In genomic region chr3:149074658-149075487, GRCm38 (mm10) we compare ENCODE assay signal across 8 mouse cellular contexts.
DNase-seq lines count a peak whose midpoint lies in the region; ATAC-seq and TF ChIP-seq lines count a peak whose summit lies in the region.

No protein-coding gene starts in this region.

- no peaks in the 10 kb centered on the region for H3K9me3 ChIP-seq in embryonic facial prominence, embryonic 13.5 days
- H3K9me3 ChIP-seq in midbrain, embryonic 14.5 days (ENCODE audit: control insufficient read depth, low read length): no peaks in the 10 kb centered on the region

- no peak for DNase-seq in layer of hippocampus, adult 2 months (ENCODE audit: low spot score in 2 of 2)
- no peak for DNase-seq in layer of hippocampus, adult 9-10 months (ENCODE audit: low spot score)
- DNase-seq in kidney, adult 2 months: peak; percentile 70
- DNase-seq in midbrain, embryonic 14.5 days: no peak
- no peak for DNase-seq in embryo, embryonic 11 days
- no peak for DNase-seq in embryo, embryonic 10.5 days (ENCODE audit: low spot score)
- DNase-seq in urinary bladder, adult 18-20 months (ENCODE audit: low spot score in 2 of 2): no peak

- H3K27me3 ChIP-seq in embryonic facial prominence, embryonic 13.5 days: no peaks in the 10 kb centered on the region
- H3K27me3 ChIP-seq in kidney, adult 2 months (replicated peaks; ENCODE audit: control insufficient read depth, insufficient read depth, low read length): no peaks in the 10 kb centered on the region
- H3K27me3 ChIP-seq in midbrain, embryonic 14.5 days (ENCODE audit: control insufficient read depth, insufficient read depth, low read length): no peaks in the 10 kb centered on the region

- H3K4me2 ChIP-seq in embryonic facial prominence, embryonic 13.5 days: peak overlapping the region; percentile 57
- peak overlapping the region; percentile 13; the same call in 1 of the 2 replicates for H3K4me2 ChIP-seq in midbrain, embryonic 14.5 days (ENCODE audit: low read length)

- no peak for TF ChIP-seq CTCF in layer of hippocampus, adult 2 months (conservative IDR thresholded peaks at IDR 0.05)
- TF ChIP-seq CTCF in kidney, adult 2 months (conservative IDR thresholded peaks at IDR 0.05; ENCODE audit: insufficient read depth, insufficient read length, low read depth, low read length): no peak

- peak overlapping the region; percentile 53 for H3K9ac ChIP-seq in embryonic facial prominence, embryonic 13.5 days
- H3K9ac ChIP-seq in midbrain, embryonic 14.5 days (replicated peaks; ENCODE audit: low read length): no peak overlapping the region

- ATAC-seq in embryonic facial prominence, embryonic 13.5 days (ENCODE audit: insufficient number of reproducible peaks, insufficient read depth, low FRiP score, low TSS enrichment, low read depth): no peak
- peak; percentile 62; the same call in 1 of the 2 replicates for ATAC-seq in midbrain, embryonic 14.5 days (ENCODE audit: low FRiP score, low TSS enrichment)

- no peak for TF ChIP-seq POLR2A in kidney, adult 2 months (IDR thresholded peaks at IDR 0.05; ENCODE audit: low read depth, low read length)

- no peak overlapping the region for H3K27ac ChIP-seq in layer of hippocampus, adult 2 months
- peak overlapping the region; percentile 55; the same call in 1 of the 2 replicates for H3K27ac ChIP-seq in embryonic facial prominence, embryonic 13.5 days
- no peak overlapping the region; the same call in 1 of the 2 replicates for H3K27ac ChIP-seq in kidney, adult 2 months (ENCODE audit: insufficient read depth, low read depth, low read length)
- peak overlapping the region; percentile 17 for H3K27ac ChIP-seq in midbrain, embryonic 14.5 days (replicated peaks; ENCODE audit: low read depth, low read length)

- peaks cover 23% of the 10 kb centered on the region for H3K4me1 ChIP-seq in embryonic facial prominence, embryonic 13.5 days
- 0 out of 2 replicates have a peak, but pooled peaks cover 5% of the 10 kb centered on the region for H3K4me1 ChIP-seq in kidney, adult 2 months (ENCODE audit: control insufficient read depth, insufficient read depth, low read length)
- H3K4me1 ChIP-seq in midbrain, embryonic 14.5 days (ENCODE audit: control insufficient read depth, insufficient read depth, low read length): peaks cover 11% of the 10 kb centered on the region; the same call in 1 of the 2 replicates

- no peaks in the 10 kb centered on the region for H3K36me3 ChIP-seq in embryonic facial prominence, embryonic 13.5 days
- no peaks in the 10 kb centered on the region for H3K36me3 ChIP-seq in kidney, adult 2 months (ENCODE audit: control insufficient read depth, insufficient read depth, low read length)
- no peaks in the 10 kb centered on the region for H3K36me3 ChIP-seq in midbrain, embryonic 14.5 days (ENCODE audit: control insufficient read depth, insufficient read depth, low read length)

- WGBS in embryonic facial prominence, embryonic 13.5 days: 15% methylated on average over 27 of the region's 27 CpGs
- WGBS in kidney, adult 2 months: 32% methylated on average over 27 of the region's 27 CpGs
- WGBS in midbrain, embryonic 14.5 days: 64% methylated on average over 27 of the region's 27 CpGs

- H3K4me3 ChIP-seq in layer of hippocampus, adult 2 months: peak overlapping the region; percentile 2; the same call in 1 of the 2 replicates
- peak overlapping the region; percentile 24 for H3K4me3 ChIP-seq in embryonic facial prominence, embryonic 13.5 days
- no peak overlapping the region for H3K4me3 ChIP-seq in kidney, adult 2 months (ENCODE audit: insufficient read depth, low read depth, low read length)
- no peak overlapping the region for H3K4me3 ChIP-seq in midbrain, embryonic 14.5 days (replicated peaks; ENCODE audit: low read depth, low read length)

Comparison
In these comparisons a context has a peak if more than half of its experiments do, and no peak if none do; other contexts are left out.
1. H3K27ac ChIP-seq: peak in embryonic facial prominence, embryonic 13.5 days (single experiment) and midbrain, embryonic 14.5 days (single experiment); none in layer of hippocampus, adult 2 months (single experiment) and kidney, adult 2 months (single experiment).
2. H3K4me3 ChIP-seq: peak in layer of hippocampus, adult 2 months (single experiment) and embryonic facial prominence, embryonic 13.5 days (single experiment); none in kidney, adult 2 months (single experiment) and midbrain, embryonic 14.5 days (single experiment).